Comparison of ENCODE assay signal across 30 mouse cellular contexts in genomic region chr4:148747315-148747644, GRCm38 (mm10). TPM values are rescaled to one million over a fixed set of nuclear protein-coding genes. Genes with fewer than 3 reads are reported as not detected.
DNase-seq lines count a peak whose midpoint lies in the region; ATAC-seq and TF ChIP-seq lines count a peak whose summit lies in the region.
"Had no signal": no experiment of that assay in that cellular context is flagged by ENCODE, and none has a peak within 500 bp of the region (broad histone marks: within the 10 kb centered on the region; RNA-seq: fewer than 3 reads in every experiment).

No protein-coding gene starts in this region.

- peak; percentile 36 for DNase-seq in gastrocnemius, adult 2 months
- no peak for DNase-seq in gastrocnemius, postnatal 10 days
- DNase-seq in neural tube, embryonic 10.5 days (ENCODE audit: extremely low spot score, low spot score), result no peak
- DNase-seq in heart, postnatal 14 days, result peak; percentile 18 to 38
- DNase-seq in kidney, postnatal 10 days, result no peak
- no peak for DNase-seq in left cerebral cortex, postnatal 4 days
- DNase-seq: adrenal gland, adult 2 months; adrenal gland, postnatal 36 days; cerebellum, adult 18-20 months; cerebellum, postnatal 14 days; forebrain, postnatal 0 days; gastrocnemius, postnatal 14 days; kidney, adult 18-20 months; kidney, postnatal 36 days; lung, adult 2 months; lung, postnatal 10 days had no signal

- H3K4me2 ChIP-seq in neural tube, embryonic 12.5 days (replicated peaks), result no peak overlapping the region
- H3K4me2 ChIP-seq in heart, embryonic 13.5 days, result peak overlapping the region; percentile 64
- H3K4me2 ChIP-seq: forebrain, embryonic 12.5 days; hindbrain, embryonic 12.5 days; kidney, embryonic 15.5 days; limb, embryonic 15.5 days; midbrain, embryonic 15.5 days had no signal

- ATAC-seq in neural tube, embryonic 12.5 days (ENCODE audit: low FRiP score, low read depth), result no peak
- ATAC-seq in heart, embryonic 13.5 days (ENCODE audit: extremely low read depth, insufficient number of reproducible peaks, low FRiP score, low TSS enrichment), result peak; percentile 49; the same call in 1 of the 2 replicates
- ATAC-seq: activated CD4-positive, CD25-positive, alpha-beta regulatory T cell, adult 4 months; forebrain, postnatal 0 days; inflammation-experienced regulatory T-cells, adult 6 months; midbrain, embryonic 15.5 days had no signal

- peak overlapping the region; percentile 32; the same call in 1 of the 2 replicates for H3K4me3 ChIP-seq in gastrocnemius, adult 2 months
- no peak overlapping the region for H3K4me3 ChIP-seq in neural tube, embryonic 12.5 days
- H3K4me3 ChIP-seq in heart, embryonic 13.5 days, result peak overlapping the region; percentile 44
- H3K4me3 ChIP-seq: erythroblast, embryonic 14.5 days; forebrain, embryonic 12.5 days; hindbrain, embryonic 12.5 days; kidney, embryonic 15.5 days; layer of hippocampus, adult 2 months; limb, embryonic 10.5 days; limb, embryonic 15.5 days; midbrain, embryonic 10.5 days; midbrain, embryonic 15.5 days had no signal

- no peaks in the 10 kb centered on the region for H3K36me3 ChIP-seq in neural tube, embryonic 12.5 days
- H3K36me3 ChIP-seq in heart, embryonic 13.5 days, result no peaks in the 10 kb centered on the region
- H3K36me3 ChIP-seq: forebrain, embryonic 12.5 days; hindbrain, embryonic 12.5 days; kidney, embryonic 15.5 days; limb, embryonic 10.5 days; limb, embryonic 15.5 days; midbrain, embryonic 10.5 days; midbrain, embryonic 15.5 days had no signal

- WGBS in neural tube, embryonic 12.5 days, result 69% methylated on average over 7 of the region's 7 CpGs
- 38% methylated on average over 7 of the region's 7 CpGs for WGBS in heart, embryonic 13.5 days

- intact Hi-C loops in gastrocnemius, adult 2 months (cut with DNase I), result loop anchor here (2.0 kb wide), 1 partner anchor 320 kb away; no protein-coding TSS in a partner anchor
- intact Hi-C loops in heart, postnatal 14 days (cut with DNase I), result loop anchor here (2.0 kb wide), 1 partner anchor 58 kb away; the partner anchor contains the start of gene Casz1
- intact Hi-C loops in left cerebral cortex, postnatal 4 days (cut with DNase I), result loop anchor here (10.0 kb wide), 1 partner anchor 318 kb away; no protein-coding TSS in a partner anchor

- no peak for TF ChIP-seq CTCF in gastrocnemius, adult 2 months (IDR thresholded peaks at IDR 0.05)

- no peak overlapping the region for H3K9ac ChIP-seq in neural tube, embryonic 12.5 days
- peak overlapping the region; percentile 78 for H3K9ac ChIP-seq in heart, embryonic 13.5 days
- H3K9ac ChIP-seq: forebrain, embryonic 12.5 days; forebrain, postnatal 0 days; hindbrain, embryonic 12.5 days; kidney, embryonic 15.5 days; limb, embryonic 15.5 days; liver, embryonic 14.5 days; midbrain, embryonic 15.5 days had no signal

- H3K27ac ChIP-seq in gastrocnemius, adult 2 months, result peak overlapping the region; percentile 67
- H3K27ac ChIP-seq in neural tube, embryonic 12.5 days, result 0 out of 2 replicates have a peak overlapping the region, but pooled peaks have one; percentile 3
- peak overlapping the region; percentile 94 for H3K27ac ChIP-seq in heart, embryonic 13.5 days (replicated peaks)
- H3K27ac ChIP-seq: forebrain, embryonic 12.5 days; kidney, embryonic 15.5 days; layer of hippocampus, adult 2 months; limb, embryonic 15.5 days; liver, embryonic 14.5 days; midbrain, embryonic 10.5 days had no signal

- H3K27me3 ChIP-seq in neural tube, embryonic 12.5 days (replicated peaks), result peaks cover 17% of the 10 kb centered on the region; the same call in 1 of the 2 replicates
- peaks cover 18% of the 10 kb centered on the region for H3K27me3 ChIP-seq in heart, embryonic 13.5 days (replicated peaks)

- H3K4me1 ChIP-seq in neural tube, embryonic 12.5 days, result peaks cover 39% of the 10 kb centered on the region
- peaks cover 82% of the 10 kb centered on the region for H3K4me1 ChIP-seq in heart, embryonic 13.5 days

- H3K9me3 ChIP-seq in neural tube, embryonic 12.5 days, result no peaks in the 10 kb centered on the region
- no peaks in the 10 kb centered on the region for H3K9me3 ChIP-seq in heart, embryonic 13.5 days
- H3K9me3 ChIP-seq: forebrain, embryonic 12.5 days; hindbrain, embryonic 12.5 days; kidney, embryonic 15.5 days; limb, embryonic 10.5 days; limb, embryonic 15.5 days; midbrain, embryonic 10.5 days; midbrain, embryonic 15.5 days had no signal

RNA-seq across cellular contexts. Expression of gene Casz1, which starts 56.9 kb away (rescaled TPM):
- 10 to 100 TPM; 31.2 to 41.3 TPM for total RNA-seq in gastrocnemius, adult 2 months (2021)
- 10 to 100 TPM; 39.3 to 42.0 TPM for total RNA-seq in gastrocnemius, postnatal 10 days (2021)
- 14.2 and 16.3 TPM in 2 replicates for polyA plus RNA-seq in neural tube, embryonic 12.5 days (2016; fragmentation: Nextera tagmentation; extraction: Ambion mirVana)
- 18.3 and 20.2 TPM in 2 replicates for polyA plus RNA-seq in heart, embryonic 13.5 days (2015; fragmentation: Nextera tagmentation; extraction: Ambion mirVana)
- total RNA-seq in heart, postnatal 14 days (2021), result 10 to 100 TPM; 48.1 to 53.1 TPM
- total RNA-seq in left cerebral cortex, postnatal 4 days (2021), result 1 to 10 TPM; 1.1 to 2.4 TPM

Comparison
In these comparisons a context has a peak if more than half of its experiments do, and no peak if none do; other contexts are left out.
1. DNase-seq: peak in gastrocnemius, adult 2 months (single experiment) and heart, postnatal 14 days (2 of 2); none in gastrocnemius, postnatal 10 days (single experiment), neural tube, embryonic 10.5 days (single experiment), kidney, postnatal 10 days (single experiment) and left cerebral cortex, postnatal 4 days (single experiment).
2. H3K27ac ChIP-seq: peak in every context shown above with its lines; median percentile 94 in heart, embryonic 13.5 days; 67 in gastrocnemius, adult 2 months; 3 in neural tube, embryonic 12.5 days.
3. RNA of gene Casz1, which starts 56.9 kb away (total RNA-seq): 48.1 to 53.1 TPM in heart, postnatal 14 days, 39.3 to 42.0 TPM in gastrocnemius, postnatal 10 days and 31.2 to 41.3 TPM in gastrocnemius, adult 2 months; 1.1 to 2.4 TPM in left cerebral cortex, postnatal 4 days; every median in the first group is over 4 times any median in the second.